Mouse (Mus musculus) urinary bladder, adult 18-20 months (tissue): ENCODE data around the gene Igsf21.

ENCODE experiments used
- DNase-seq, 2 experiments: peaks; one replicate each; pipeline ENCODE4 v3.0.0; 2022; ENCODE audit warnings: low spot score in 2 of 2, mixed read lengths in 2 of 2

Igsf21 gene

DNA sequence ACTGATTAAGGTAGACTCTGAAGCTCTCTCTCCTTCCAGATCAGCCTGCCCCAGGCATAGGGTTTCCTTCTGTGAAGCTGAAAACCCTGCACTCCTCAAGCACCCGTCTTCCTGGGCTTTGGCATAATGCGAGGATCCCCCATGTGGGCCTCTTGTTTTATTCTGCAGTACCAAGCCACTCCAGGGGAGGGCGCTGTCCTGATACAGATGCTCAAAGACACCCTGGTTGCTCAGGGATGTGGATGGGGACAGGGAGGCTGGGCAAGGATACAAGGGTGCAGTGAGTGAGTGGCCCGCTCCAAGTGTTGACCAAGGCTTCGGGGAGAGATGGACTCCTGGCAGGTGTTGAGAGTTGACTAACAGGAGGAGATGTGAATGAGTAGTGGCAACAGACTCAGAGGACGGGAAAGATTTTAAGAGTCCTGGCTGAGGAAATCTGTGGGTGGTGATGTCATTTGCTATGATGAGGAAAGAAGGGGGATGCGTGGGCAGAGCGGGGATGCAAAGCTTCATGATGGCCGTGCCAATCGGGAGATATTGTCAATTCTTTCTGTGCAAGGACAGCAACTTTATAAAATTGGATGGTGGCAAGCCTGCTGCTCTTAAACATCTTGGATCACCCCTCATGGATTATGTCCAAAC, 102.6 kb downstream of the Igsf21 start:
- no peak for DNase-seq

DNA sequence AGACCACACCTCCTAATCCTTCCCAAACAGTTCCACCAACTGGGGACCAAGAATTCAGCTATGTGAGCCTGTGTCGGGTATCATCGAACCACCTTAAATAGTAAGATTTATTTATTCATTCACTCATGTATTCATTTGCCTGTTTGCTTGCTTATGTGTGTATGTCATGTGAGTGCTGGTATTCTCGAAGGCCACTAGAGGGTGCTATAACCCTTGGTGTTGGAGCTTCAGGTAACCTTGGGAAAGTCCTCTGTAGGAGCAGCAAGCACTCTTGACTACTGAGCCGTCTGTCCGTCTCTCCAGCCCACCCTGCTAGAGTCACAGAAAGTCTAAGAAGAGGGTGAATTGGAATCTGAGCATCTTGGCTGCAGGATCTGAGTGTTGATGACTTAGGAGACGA, 103.4 kb downstream of the Igsf21 start:
- DNase-seq: no peak

DNA sequence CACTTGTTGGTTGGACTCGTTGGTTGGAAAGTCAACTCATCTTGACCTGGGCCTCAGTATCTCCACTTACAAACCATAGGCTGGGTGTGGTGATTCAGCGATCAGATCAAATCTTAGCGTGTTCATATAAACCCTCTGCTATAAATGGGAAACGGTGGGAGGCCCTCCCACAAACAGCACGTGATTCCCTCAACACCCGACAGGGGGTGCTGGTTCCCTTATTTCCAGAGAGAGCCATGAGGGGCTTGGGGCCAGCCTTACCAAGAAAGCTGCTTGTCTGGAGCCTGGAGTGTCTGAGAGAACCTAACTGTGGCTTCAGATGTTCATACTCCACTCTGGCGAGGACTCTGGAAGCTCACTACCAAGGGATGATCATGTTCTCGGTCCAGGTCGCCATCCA, 106.1 kb downstream of the Igsf21 start:
- no peak for DNase-seq

DNA sequence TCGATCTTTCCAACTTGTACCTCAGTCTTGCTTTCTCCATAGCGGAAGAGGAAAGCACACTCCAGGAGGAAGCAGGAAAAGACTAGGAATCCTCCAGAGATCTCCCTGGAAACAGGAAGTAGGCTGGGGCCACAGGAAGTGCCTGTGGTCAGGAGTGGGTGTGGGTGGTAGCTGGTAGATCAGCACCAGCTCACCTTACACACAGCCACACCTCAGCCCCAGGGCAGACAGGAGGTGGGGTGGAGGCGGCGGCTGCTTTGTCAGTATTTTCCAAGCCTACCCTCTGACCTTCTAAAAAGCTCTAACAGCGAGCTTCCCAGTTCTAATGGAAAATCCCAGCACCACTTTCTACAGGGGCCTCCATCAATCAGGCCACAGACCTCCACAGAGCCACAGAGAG, 107.7 kb downstream of the Igsf21 start:
- no peak for DNase-seq

DNA sequence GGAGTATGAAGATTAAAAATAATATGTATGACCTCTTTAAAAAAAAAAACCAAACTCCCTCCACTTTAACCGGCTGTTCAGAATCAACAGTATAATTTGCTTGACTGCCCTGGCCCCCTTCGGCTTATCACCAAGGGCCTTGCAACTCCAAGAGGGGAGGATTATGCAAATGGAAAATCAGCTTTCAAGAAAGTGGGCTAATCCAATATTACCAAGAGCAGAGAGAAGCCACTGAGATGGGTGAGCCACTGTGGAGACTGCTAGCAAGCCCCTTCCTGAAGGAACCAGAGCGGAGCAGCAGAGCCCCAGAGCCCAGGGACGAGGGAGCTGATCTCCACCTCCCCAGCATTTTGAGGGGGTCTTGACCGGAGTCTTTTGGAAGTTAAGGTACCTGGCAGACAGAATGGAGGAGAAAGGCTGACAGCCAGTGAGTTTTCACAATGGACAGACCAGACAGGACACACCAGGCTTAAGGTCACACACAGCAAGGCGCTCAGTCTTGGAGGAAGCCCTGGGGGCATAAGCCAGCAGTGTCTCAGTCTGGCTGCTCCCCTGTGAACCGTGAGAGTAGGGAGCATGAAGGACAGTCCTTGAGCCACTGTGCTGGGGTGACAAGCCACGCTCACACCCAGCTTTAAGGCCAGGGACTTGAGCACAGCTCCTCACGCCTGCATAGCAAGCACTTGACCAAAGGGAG, 114.8 kb downstream of the Igsf21 start:
- no peak for DNase-seq

DNA sequence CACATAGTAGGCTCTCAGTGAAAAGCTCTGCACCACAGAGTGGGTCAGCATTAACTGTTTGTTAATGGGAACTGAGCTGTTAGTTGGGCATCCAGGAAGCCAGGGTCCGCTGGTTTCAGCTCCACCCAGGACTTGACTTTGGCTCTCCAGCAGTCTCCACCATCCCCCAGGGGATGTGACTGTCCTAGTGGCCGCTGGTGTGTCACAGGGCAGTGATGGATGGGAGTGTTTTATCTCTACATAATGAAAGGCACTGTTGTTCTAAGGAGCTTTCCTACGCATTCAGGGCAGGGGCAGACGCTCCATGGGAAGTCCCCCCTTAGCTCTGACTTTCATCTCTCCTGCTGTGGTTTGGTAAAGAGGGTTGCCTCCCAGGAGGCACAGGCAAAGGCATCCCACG, 115.4 kb downstream of the Igsf21 start:
- DNase-seq: no peak

DNA sequence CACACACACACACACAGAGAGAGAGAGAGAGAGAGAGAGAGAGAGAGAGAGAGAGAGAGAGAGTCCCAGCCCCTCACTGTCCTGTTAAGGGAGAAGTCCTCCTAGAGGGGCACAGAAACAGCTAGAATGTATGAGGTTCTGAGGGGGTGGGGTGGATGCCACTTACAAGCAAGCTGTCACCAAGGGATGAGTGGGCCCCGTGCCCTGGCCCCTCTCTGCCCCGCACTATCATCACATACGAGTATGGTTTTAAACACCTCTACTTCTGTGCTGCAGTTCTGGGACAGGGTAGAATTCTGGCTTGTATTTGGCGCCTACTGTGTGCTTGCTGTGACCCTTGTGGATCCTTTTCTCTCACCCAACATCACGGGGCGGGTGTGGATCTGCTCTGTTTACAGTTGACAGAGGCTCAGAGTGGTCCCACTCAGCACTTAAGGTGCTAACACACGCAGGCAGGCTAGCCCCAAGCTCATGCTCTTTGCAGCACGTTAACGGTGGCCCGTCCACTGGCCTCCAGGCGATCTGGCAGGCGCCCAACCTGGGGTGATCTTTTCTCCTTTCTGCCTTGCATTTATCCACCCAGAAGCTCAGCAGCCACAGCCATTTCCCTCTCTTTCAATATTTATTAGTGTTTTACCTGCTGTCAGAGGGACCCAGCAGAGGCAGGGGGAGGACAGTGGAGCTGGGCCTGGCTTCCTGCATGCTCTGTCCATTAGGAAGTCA, 116.9 kb downstream of the Igsf21 start:
- no peak for DNase-seq

DNA sequence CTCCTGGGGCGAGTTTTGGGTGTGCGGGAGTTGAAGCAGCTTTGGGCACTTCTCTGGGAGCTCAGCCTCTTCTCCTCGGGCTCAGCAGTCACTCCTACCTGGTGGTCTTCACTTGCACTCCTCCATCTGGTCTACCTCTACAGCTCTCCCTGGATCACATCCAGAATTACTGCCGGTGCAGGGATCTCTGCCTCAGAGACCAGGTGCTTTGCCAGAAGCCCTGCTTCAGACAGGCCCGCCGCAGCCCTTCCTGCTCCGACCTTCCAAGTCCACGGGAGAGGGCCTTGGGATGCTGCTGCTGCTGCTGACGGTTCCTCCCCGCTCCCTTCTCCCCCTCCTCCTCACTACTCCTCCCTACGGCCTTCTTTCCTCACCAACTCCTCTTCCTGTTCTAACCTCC, 118.5 kb downstream of the Igsf21 start:
- no peak for DNase-seq

DNA sequence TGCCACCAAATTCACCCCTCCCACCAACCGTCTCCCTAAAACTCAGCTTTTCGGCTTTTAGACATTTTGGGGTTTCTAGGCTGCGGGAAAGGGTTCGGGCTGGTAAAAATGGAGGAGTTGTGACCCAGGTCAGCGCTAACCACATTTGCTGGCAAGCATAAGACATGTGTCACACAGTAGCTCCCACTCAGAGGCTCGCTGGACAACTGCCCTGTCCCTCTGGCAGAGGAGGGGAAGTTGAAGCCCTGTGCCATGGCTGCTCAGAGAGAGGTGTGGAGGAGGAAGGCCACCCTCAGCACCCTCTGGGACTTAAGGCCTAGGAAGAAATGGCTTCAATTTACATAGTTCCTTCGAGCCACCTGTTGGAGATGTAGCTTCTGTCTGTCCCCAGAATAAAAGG, 120.8 kb downstream of the Igsf21 start:
- no peak for DNase-seq

DNA sequence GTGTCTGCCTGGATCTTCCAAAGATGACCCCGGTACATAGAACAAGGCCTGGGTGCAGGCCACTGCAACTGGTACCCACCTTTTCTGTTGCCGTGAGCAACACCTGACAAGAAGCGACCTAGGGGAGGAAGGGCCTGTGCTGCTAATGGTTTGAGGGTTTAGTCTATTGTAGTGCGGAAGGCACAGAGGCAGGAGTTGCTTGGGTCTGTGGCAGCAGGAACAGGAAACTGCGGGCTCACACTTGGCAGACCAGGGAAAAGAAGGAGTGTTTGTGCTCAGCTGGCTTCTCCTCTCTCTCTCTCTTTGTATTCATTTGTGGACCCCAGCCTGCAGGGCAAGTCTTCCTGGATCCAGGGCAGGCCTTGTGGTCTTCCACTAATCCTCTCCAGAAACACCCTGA, 124.0 kb downstream of the Igsf21 start:
- no peak for DNase-seq

DNA sequence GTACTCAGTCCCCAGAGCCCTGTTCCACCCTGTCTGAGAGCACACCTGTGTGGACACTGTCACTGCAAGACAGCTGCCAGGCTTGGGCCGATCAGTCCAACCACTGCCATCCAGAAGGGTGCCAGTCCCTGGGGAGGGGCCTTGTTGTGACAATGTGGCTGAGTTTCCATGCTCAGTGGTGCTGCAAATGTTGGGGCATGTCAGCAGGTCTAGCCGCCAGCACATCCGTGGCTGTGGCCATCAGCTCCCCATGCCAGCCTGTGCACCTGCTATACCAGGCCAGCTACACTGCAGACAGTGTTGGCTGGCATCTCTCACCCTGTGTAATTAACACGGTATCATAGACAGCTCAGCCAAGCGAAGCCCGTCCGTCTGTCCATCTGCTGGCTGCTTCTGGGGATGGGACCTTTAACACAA, 129.3 kb downstream of the Igsf21 start:
- no peak for DNase-seq

DNA sequence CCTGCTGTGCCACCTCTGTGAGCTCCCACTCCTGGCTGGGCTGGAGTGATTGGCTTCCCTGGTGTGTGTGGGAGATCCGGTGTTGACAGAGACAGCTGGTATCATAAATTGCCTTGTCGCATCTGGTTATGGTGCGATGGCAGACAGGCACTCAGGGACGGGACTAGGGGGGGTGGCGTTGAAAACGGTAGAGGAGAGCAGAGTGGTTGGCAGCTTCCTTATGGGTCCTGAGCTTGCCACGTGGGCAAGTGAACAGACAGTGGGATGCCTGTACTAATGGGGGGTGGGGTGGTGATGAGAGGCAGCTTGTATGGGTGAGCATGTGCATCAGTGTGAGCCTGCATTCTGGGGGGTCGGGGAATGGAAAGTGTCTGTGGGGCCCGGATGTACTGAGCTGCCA, 130.8 kb downstream of the Igsf21 start:
- DNase-seq: no peak

DNA sequence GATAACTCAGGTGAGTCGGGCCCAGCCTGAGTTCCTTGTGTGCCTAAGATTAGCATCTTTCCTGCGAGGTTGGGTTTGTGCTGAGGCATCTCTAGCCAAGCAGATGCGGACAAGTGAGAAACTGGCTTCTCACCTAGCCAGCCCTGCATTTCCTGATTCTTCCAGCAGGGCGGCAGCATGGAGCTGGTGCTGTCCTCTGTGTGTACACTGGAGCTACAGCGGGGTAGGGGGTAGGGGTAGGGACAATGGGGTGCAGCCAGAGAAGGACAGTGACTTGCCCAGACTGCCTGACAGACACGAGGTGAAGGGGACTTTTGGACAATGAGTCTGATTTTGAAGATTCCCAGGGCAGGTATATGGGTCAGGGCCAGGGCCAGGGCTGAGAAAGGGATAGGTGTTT, 131.5 kb downstream of the Igsf21 start:
- DNase-seq: no peak

DNA sequence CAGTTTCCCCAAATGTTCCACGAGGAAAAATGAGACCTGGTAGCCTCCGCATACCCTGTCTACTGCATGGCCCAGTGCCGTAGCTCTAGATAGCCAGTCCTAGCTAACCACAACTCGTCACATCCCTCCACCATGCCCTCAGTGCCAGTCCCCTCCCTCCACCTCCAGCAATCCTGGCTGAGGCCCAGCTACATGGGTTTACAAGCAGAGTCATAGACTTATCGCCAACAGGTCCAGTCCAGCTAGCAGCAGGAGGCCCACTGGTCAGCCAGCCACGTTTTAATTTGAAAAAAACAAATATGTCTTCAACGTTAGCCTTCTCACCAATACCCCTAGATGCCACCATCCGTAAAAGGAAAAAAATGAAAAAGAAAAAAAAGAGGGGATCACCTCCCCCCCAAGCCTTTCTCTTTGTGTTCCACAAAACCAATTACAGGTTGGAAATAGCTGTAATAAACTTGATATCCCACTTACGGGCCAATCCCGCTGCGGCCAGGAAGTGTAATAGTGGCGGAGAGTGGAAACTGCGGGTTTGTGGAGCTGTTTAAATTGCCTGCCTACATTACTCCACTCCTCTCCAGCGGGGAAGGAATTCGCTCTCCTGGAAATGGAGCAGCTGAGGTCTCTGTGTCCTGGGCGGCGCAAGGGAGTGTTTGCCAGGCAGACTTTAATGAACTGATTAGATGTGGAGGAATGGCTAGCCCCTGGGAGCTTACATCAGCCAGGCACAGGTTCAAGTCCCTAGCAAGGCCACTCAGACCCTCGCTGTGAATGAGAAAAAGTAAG, 132.7 kb downstream of the Igsf21 start:
- DNase-seq: no peak

DNA sequence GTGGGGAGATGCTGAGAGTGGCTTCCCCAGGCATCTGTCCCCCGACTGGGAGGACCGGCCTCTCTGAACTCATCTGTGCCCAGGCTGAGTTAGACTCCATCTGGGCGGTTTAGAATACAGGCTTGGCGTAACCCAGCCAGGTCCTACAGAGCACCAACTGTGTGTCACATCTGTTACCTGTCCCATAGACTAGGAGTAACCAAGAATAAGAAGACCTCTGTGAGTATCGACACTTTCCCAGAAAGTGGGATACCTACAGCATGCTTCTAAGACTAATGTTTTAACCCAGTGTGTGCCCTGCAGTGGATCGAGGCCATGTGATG, 137.0 kb downstream of the Igsf21 start:
- DNase-seq: no peak

DNA sequence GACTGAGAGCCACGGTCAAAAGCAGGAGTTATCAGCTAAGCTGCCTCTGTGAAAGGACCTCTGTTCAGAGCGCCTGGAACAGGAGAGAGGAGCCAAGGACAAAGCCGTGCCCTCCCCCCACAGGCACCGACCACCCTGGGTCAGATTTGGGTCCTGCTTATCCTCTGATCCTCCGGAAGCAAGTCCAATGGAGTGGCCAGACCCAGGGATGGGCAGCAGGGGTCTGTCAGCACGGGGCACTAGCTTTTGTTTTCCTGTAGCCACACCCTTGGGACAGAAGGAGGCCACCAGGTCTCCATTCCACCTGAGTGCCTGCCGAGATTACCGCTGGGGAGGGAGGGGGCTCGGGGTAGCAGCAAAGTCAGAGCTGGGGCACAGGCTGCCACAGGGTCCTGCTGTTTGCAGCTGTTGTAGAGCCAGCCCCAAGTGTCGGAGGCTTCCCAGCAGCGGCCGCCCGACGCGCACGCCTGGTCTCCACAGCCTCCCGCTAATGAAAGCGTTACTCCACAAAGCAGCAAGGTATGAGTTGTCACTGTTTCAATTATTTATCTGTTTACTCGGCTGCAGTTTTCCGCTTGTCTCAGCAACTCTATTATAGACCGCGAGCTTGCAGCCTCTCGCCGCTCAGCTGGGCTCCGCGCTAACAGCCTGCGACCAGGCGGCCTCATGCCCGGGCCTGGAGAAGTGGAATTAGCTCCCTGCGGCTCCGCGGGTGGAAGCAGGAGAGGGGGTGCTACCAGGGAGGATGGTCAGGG, 137.5 kb downstream of the Igsf21 start:
- no peak for DNase-seq

DNA sequence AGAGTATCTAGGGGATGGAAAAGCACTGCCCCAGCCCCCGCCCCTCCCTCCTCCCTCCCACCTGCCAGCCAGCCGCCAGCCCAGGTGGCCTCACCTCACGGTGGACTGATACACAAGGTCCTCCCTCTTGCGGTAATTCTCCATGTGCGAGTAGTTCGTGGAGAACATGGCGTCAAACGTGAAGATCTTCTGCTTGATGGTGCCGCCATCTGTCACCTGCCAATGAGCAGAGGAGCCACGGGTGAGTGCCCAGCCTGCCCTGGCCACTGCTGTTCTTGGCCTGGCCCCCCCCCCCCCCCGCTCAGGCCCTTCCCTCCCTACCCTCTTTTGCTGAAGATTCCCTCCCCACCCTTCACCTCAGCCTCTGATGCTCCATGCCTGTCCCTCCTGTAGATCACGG, 139.4 kb downstream of the Igsf21 start:
- no peak for DNase-seq

DNA sequence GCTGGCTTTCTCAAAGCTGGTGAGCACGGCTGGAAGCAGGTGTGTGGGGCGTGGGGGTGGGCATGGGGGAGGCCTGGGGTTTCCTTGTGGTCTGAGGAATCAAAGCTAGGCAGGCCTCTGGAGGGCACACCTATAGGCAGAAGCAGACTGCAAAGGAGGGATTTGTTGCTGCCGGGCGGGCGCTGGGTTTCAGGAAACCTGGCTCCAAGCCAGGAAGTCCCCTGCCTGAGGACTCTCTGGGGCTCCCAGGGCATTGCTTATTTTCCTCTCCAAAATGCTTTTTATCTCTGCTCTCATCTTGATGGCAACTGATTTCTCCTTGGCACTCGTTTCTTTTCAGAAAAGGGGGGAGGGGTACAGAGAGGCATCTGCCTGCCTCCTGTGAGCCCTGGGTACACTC, 141.8 kb downstream of the Igsf21 start:
- no peak for DNase-seq

DNA sequence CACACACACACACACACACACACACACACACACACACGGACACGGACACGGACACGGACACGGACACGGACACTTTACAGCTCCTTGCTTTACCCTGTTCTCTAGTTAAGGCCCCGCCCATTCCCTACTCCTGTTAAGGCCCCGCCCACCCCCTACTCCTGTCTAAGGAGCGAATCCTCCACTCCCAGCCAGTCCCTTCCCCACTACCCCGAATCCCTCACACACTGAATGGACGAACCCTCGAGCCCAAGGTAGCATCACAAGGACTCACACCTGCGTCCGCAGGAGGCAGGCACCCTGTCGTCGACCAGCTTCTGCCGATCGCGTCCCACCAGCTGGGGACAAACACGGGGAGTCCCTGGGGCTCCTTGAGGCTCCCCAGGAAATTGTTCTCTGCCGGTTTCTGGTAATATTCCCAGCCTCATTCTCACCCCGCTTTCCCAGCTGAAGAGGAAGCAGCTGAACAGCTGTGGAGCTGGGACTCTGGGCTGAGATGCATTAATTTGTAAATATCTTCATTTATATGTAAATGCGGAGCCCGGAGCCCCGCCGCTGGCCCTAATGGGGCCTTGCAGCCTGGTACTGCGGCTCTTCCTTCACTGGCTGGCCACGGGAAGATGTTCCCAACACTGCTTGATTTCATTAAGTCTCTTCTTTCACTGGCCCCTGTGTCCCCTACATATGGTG, 143.1 kb downstream of the Igsf21 start:
- DNase-seq: no peak

DNA sequence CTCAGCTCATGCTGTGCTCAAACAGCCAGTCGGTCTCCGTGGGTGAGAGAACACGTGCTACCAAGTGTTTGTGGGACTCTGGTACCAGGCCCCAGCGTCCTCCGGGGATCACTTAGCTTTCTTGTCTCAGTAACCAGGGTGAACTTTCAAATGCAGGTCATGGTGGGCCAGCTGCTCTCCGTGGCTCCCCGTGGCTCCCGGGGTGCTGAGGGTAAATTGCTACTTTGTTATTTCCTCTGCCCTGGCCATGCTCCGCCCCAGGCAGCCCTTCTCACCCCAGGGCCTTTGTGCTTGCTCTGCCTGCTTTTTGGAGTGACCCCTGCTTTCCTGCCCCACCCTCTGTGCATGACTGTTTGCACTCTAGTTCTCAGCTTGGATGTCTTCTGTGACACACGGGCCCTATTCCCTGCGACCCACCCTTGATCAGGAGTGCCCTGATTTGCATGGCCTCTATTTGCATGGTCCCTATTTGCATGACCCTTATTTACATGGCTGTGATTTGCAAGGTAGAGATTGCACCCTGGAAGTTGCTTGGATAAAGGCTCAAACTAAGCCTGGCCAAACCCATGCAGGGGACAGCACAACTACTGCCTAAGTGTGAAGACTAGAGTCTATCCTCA, 143.9 kb downstream of the Igsf21 start:
- DNase-seq: no peak

DNA sequence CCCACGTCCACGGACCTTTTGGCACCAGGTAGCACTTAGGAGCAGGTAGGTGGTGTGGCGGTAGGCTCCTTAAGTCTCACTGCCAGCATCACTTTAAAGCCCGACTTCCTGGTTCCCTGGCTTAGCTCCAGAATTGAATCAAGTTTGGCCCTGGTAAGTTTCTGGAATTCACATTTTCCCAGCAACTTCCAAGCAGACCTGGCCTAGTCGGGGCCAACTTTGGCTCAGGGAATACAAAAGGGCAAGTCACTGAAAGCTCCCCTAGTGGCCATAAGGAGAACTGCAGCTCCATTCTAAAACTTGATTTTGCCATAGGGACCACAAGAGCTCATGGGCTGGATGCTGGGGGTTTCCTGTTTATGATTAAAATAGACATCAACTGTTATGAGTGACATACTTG, 145.5 kb downstream of the Igsf21 start:
- DNase-seq: no peak
